Mouse (Mus musculus) thymus, adult 2 months (tissue): ENCODE data around the gene Dcaf1. TPM values are rescaled to one million over a fixed set of nuclear protein-coding genes. Genes with fewer than 3 reads are reported as not detected.

ENCODE experiments used
- DNase-seq: peaks from one replicate; pipeline ENCODE4 v3.0.0; 2021
- H3K27ac ChIP-seq: fragments of 200-500 bp; 2 replicates; pipeline ENCODE4 v1.5.1; 2012; ENCODE audit warnings: low read length, control low read depth; ENCODE audit not compliant: control insufficient read depth, insufficient read depth
- H3K27me3 ChIP-seq: fragments of 200-500 bp; 2 replicates; pipeline ENCODE4 v1.6.1; 2012; ENCODE audit warnings: mild to moderate bottlenecking, low read length, moderate library complexity, mixed read lengths; ENCODE audit not compliant: control insufficient read depth, insufficient read depth
- H3K36me3 ChIP-seq: fragments of 200-500 bp; 2 replicates; pipeline ENCODE4 v1.6.1; 2012; ENCODE audit warnings: mild to moderate bottlenecking, low read length, moderate library complexity; ENCODE audit not compliant: control insufficient read depth, insufficient read depth
- H3K4me1 ChIP-seq: fragments of 200-500 bp; replicated peaks from 2 replicates; pipeline ENCODE4 v1.6.1; 2012; ENCODE audit warnings: low read length; ENCODE audit not compliant: control insufficient read depth, insufficient read depth
- H3K4me3 ChIP-seq: fragments of 200-500 bp; 2 replicates; pipeline ENCODE4 v1.5.1; 2012; ENCODE audit warnings: mild to moderate bottlenecking, low read length, control low read depth, moderate library complexity; ENCODE audit not compliant: control insufficient read depth, insufficient read depth
- CTCF ChIP-seq: fragments of 200-500 bp; IDR thresholded peaks from 2 replicates; pipeline ENCODE4 v1.5.1; 2012; ENCODE audit warnings: mild to moderate bottlenecking, control low read depth, low read length, moderate library complexity, borderline replicate concordance; ENCODE audit not compliant: control insufficient read depth, poor library complexity, insufficient read depth; ENCODE audit errors: extremely low read depth
- POLR2A ChIP-seq: fragments of 200-500 bp; IDR thresholded peaks from 2 replicates; pipeline ENCODE4 v1.6.1; 2012; ENCODE audit warnings: mild to moderate bottlenecking, low read length, control low read depth, moderate library complexity; ENCODE audit not compliant: control insufficient read depth, poor library complexity, insufficient read depth; ENCODE audit errors: extremely low read depth
- WGBS: fragments of 180-500 bp; shearing (Covaris S2); methylation state at CpG from one replicate; pipeline ENCODE4 v1.1.7; 2018; 5-methylcytosine and 5-hydroxymethylcytosine counted together
- polyA plus RNA-seq: library from polyadenylated mRNA; depleted of rRNA; stranded (reverse); fragments of >200 nt; gene quantifications from 2 replicates; pipeline ENCODE4 v1.2.3, GENCODE M21; 2012

The Dcaf1 gene
- polyA plus RNA-seq, 1 experiment, result 26.1 TPM

- no peaks in the 10 kb centered on the region for H3K27me3 ChIP-seq
- no peak for DNase-seq
- peaks cover 66% of the 10 kb centered on the region for H3K36me3 ChIP-seq
- no peak overlapping the region for H3K4me3 ChIP-seq
- TF ChIP-seq CTCF (no peak), POLR2A (no peak)
- 98% methylated on average over 3 of the region's 3 CpGs for WGBS
- H3K27ac ChIP-seq, result no peak overlapping the region
- no peaks in the 10 kb centered on the region for H3K4me1 ChIP-seq
Measured at GRCm38 (mm10) chr9:106876666-106877065, 55.0 kb downstream of the Dcaf1 start.

GRCm38 (mm10) chr9:106879471-106879870 lies 57.8 kb downstream of the Dcaf1 start:
- Histone ChIP-seq H3K4me3 (no peak overlapping the region), H3K27me3 (no peaks in the 10 kb centered on the region), H3K27ac (no peak overlapping the region), H3K36me3 (peaks cover 57% of the 10 kb centered on the region), H3K4me1 (peaks cover 10% of the 10 kb centered on the region)
- no peak for DNase-seq
- no peak for TF ChIP-seq CTCF
- no peak for TF ChIP-seq POLR2A
- WGBS, result 92% methylated on average over 4 of the region's 4 CpGs

- Histone ChIP-seq H3K27me3 (no peaks in the 10 kb centered on the region), H3K36me3 (peaks cover 40% of the 10 kb centered on the region), H3K4me1 (peaks cover 26% of the 10 kb centered on the region), H3K4me3 (no peak overlapping the region), H3K27ac (no peak overlapping the region)
- no peak for DNase-seq
- 85% methylated on average over 4 of the region's 4 CpGs for WGBS
- TF ChIP-seq CTCF (no peak), POLR2A (no peak)
Measured at GRCm38 (mm10) chr9:106881071-106881755, 59.5 kb downstream of the Dcaf1 start.

GRCm38 (mm10) chr9:106882176-106882575 lies 60.5 kb downstream of the Dcaf1 start:
- Histone ChIP-seq H3K4me3 (no peak overlapping the region), H3K4me1 (peaks cover 26% of the 10 kb centered on the region), H3K36me3 (peaks cover 30% of the 10 kb centered on the region), H3K27ac (no peak overlapping the region), H3K27me3 (no peaks in the 10 kb centered on the region)
- TF ChIP-seq CTCF, result no peak
- no peak for TF ChIP-seq POLR2A
- no peak for DNase-seq
- WGBS, result 48% methylated on average over 4 of the region's 4 CpGs

GRCm38 (mm10) chr9:106883085-106883484 lies 61.4 kb downstream of the Dcaf1 start:
- TF ChIP-seq POLR2A, result no peak
- TF ChIP-seq CTCF, result no peak
- H3K36me3 ChIP-seq, result peaks cover 26% of the 10 kb centered on the region
- no peak overlapping the region for H3K4me3 ChIP-seq
- DNase-seq, result no peak
- no peak overlapping the region for H3K27ac ChIP-seq
- no peaks in the 10 kb centered on the region for H3K27me3 ChIP-seq
- 84% methylated on average over 3 of the region's 3 CpGs for WGBS
- H3K4me1 ChIP-seq, result peaks cover 34% of the 10 kb centered on the region

- TF ChIP-seq CTCF, result no peak
- no peak for TF ChIP-seq POLR2A
- Histone ChIP-seq H3K27ac (no peak overlapping the region), H3K4me1 (peaks cover 34% of the 10 kb centered on the region), H3K4me3 (no peak overlapping the region), H3K27me3 (no peaks in the 10 kb centered on the region), H3K36me3 (peaks cover 17% of the 10 kb centered on the region)
- WGBS, result 53% methylated on average over 16 of the region's 16 CpGs
- DNase-seq, result no peak
Measured at GRCm38 (mm10) chr9:106884306-106884705, 62.6 kb downstream of the Dcaf1 start.
